Mouse (Mus musculus) heart, adult 18-20 months (tissue): ENCODE data around the gene Gm12248. TPM values are rescaled to one million over a fixed set of nuclear protein-coding genes. Genes with fewer than 3 reads are reported as not detected.

Experiments
- DNase-seq, 2 experiments: peaks; one replicate each; pipeline ENCODE4 v3.0.0; 2021 to 2022; ENCODE audit warnings: mixed read lengths in 1 of 2
- long read RNA-seq, 2 experiments: library from polyadenylated mRNA; stranded (forward); transcript quantifications; one replicate each; pipeline ENCODE4 v2.0.0; 2021
- total RNA-seq, 2 experiments: library from RNA; stranded (reverse); gene quantifications; 2 replicates each; pipeline ENCODE4 v1.2.3; 2021

The Gm12248 gene
- total RNA-seq: not detected
- long read RNA-seq, experiment 1: 0 reads
- long read RNA-seq, experiment 2: 0 reads

GRCm38 (mm10) chr11:58093021-58093528, at the start of gene Gm12248:
TSS of gene Gm12248 (minus strand) at chr11:58093134.
- peak; percentile 65 to 72 for DNase-seq

- DNase-seq: no peak
Observed at GRCm38 (mm10) chr11:58139466-58139865, 46.5 kb upstream of the Gm12248 start.

DNA sequence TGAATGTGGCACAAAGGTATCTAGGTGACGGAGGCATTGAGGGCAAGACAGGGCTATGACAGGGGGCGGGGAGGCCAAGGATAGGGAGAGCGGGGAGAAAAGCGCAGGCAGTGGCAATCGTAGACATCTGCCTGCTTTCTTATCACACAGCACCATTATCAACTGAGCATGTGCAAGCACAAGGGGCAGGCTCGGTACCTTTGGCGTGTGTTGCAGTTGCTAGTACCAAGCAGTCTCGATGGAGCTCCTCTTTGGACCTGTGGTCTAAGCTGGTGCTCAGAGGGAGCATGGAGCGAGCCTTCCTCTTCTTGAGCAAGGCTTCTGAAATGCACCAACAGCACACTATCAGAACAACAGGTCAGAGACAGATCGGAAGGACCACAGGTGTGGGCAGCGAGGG, 45.9 kb upstream of the Gm12248 start:
- DNase-seq: no peak

DNA sequence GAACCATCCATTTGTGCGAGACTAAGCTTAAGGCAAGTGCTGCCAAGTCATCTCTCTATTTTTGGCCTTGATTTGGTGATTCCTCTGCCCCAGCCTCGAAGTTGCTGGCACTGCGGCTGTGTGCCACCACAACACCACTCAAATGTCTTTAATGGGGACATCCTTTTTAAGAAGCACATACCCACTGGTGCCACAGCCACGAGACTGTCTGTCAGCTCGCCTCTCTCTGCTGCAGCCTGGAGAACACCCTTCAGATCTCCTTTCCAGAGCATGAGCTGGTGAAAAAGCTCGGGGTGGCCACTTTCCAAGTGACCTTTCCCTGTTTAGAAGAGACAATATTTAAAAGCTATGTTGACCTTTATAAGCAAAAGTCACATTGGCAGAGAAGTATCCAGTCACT, 43.7 kb upstream of the Gm12248 start:
- DNase-seq: no peak

DNA sequence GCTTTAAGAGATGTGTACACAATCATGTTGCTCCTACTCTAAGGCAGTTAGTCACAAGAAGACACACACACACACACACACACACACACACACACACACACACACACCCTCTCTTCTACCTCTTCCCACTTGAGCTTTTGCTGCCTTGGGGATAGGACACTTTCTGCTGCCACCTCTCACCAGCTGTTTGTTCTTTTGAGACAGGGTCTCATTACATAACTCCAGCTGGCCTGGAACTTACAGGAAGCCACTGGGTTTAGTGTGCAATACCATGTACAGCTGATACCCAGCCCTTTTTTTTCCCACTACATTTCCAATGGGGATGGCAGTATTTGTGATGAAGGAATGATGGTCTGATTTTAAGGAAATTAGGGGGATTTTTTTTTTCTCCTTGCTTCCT, 42.4 kb upstream of the Gm12248 start:
- no peak for DNase-seq

- no peak for DNase-seq
Observed at GRCm38 (mm10) chr11:58134869-58135268, 41.9 kb upstream of the Gm12248 start.

DNA sequence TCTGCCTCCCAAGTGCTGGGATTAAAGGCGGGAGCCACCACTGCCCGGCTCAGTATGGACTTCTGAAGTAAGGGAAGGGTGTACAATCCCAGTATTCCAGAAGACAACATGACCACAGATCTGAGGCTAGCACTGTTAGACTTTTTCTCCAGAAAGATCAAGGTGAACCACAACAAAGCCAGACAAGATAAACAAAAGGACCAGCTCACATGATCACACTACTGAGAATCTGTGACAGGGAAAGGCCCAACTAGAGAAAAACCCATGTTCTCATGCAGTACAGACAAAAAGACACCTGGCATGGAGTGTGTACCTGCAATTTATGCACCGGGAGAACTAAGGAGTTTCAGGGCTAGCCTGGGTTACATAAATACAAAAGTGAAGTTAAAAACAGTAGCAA, 39.1 kb upstream of the Gm12248 start:
- DNase-seq: no peak

DNA sequence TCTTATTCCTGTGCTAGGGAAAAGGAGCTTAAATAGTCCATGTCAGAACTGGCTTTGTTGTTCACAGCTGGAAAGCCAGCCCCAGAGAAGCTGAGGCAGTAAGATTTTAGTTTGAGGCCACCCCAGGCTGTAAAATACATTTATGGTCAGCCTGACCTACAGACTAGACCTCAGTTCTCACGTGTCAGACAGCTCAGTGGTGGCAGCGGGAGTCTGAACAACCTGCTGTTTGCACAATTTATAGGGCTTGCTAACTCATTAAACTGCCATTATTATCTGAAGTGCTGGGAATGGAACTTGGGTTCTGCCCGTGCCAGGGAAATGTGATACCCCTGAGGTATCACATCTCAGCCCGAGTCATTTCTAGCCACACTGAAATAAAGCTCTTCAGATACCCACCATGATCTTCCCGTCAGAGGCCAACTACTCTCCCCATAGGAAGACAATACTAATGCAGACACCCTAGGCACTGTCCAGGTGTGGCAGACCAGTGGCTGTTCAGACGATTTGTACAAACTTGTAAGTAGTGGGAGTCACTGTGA, 36.4 kb upstream of the Gm12248 start:
- no peak for DNase-seq

GRCm38 (mm10) chr11:58127544-58127943, 34.6 kb upstream of the Gm12248 start:
- no peak for DNase-seq

DNA sequence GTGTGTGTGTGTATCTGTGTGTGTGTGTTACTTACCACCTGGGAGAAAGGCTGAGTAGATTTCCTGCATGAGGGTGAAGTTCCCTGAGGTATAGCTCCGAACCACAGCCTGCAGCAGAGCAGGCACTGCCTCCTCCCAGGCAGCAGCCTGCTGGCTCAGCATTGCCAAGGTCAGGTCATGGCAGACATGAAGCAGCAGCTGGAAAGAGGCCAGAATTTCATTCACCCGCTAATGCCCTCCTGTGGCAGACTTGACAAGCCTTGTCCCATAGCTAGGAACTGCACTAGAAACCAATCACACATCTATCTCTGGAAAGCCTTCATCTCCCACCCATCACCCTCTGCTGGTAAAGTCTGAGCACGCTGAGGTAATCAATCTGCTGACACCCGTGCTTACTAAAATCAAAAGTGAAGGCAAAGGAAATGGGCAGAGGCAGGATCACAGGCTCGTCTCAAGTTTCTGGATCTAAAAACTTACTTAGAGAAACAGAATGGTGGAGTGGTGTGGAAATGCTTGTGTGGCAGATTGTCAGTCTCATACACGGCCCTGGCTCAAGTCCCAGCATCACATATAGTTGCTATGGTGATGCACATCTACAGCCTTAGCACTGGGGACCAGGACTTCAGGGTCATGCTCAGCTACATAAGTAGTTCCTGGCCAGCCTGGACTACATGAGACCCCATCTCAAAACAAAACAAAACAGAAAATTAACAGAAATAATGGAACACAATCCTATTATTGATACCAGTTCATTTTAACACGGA, 33.6 kb upstream of the Gm12248 start:
- peak; percentile 76 to 85 for DNase-seq

DNA sequence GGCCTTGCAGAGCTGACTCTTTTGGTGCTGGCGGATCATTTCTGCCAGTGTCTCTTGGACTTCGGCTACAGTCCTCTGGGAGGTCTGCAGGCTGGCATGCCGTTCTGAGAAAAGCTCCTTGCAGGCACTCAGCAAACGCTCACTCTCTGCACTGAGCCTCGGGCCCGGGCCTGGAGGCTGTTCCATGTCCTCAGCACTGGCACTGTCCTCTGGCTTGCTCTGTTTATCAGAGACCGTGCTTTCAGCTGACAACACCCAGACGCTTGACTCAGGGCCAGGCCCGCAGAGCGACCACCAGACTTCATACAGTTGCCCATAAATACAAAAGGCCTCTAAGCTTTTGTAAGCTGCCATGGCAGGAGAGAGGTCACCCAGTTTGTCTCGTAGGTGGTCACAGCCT, 32.1 kb upstream of the Gm12248 start:
- no peak for DNase-seq

GRCm38 (mm10) chr11:58123711-58124110, 30.8 kb upstream of the Gm12248 start:
- DNase-seq: no peak

DNA sequence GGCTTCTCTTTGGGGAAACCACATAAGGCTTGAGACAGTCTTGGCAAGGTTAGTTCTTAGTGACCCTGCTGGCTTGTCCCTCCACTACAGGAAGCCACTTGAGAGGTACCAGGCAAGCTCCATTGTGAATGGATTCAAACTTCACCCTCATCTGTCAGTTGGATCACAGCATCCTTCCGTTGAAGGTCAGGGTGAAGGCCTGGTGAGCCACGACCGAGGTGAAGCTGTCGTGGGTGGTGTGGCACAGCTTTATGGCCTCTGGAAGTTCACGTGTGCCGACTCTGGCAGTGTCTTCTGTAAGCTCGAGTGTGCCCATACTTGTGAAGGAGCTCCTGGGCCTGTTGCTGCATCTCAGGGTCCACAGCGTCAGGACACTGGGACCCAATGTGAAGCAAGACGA, 28.4 kb upstream of the Gm12248 start:
- no peak for DNase-seq

GRCm38 (mm10) chr11:58120655-58121054, 27.7 kb upstream of the Gm12248 start:
- DNase-seq: no peak

- no peak for DNase-seq
Observed at GRCm38 (mm10) chr11:58117044-58117652, 24.2 kb upstream of the Gm12248 start.

- no peak for DNase-seq
Observed at GRCm38 (mm10) chr11:58116560-58116959, 23.6 kb upstream of the Gm12248 start.

GRCm38 (mm10) chr11:58107664-58108337, 14.9 kb upstream of the Gm12248 start:
- DNase-seq: no peak

- no peak for DNase-seq
Observed at GRCm38 (mm10) chr11:58107009-58107408, 14.1 kb upstream of the Gm12248 start.

DNA sequence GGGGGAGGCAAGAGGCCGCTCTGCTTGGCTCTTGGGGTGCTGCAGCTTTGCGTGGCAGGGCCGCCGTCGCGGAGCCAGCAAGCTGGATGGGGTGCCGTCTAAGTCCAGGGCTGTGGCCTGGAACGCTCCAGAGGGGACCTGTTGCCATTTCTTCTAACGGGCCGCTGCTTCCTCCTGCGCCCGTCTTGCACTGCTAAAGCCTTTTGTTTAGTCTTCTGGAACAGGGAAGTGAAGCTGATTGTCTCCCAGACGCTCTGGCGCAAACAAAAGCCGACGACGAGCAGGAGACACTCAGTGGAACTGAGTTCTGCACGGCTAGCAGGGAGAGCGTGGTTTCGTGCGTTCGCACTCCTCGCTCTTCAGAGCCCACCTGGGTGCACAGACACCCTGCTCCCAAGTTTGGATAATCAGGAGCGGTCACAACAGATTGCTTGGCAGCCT, 11.4 kb upstream of the Gm12248 start:
- DNase-seq: no peak

- peak; percentile 99 to 100 for DNase-seq
Observed at GRCm38 (mm10) chr11:58103697-58104306, 10.9 kb upstream of the Gm12248 start, which contains the start of gene Cnot8. TSS of gene Cnot8 (plus strand) at chr11:58104153.

DNA sequence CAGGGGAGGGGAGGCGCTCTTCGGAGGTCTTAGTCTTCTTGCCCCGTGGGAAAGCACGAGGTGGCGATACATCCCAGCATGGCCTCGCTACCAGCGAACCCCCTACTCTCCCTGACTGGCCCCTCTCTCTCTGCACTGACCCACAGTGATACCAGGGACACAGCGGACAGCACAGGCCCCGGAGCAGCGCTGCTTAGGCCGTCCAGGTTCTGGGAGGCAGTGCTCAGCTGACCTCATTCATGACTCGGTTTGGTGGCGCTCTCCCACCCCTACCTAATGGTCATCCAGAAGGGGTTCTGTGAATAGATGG, 10.4 kb upstream of the Gm12248 start:
- DNase-seq: no peak

GRCm38 (mm10) chr11:58102581-58103343, 9.8 kb upstream of the Gm12248 start:
- DNase-seq: peak in 1 of 2 experiments; percentile 17
